Mouse (Mus musculus) limb, embryonic 11.5 days (tissue): Measurements from ENCODE around the gene Dus2. TPM values are rescaled to one million over a fixed set of nuclear protein-coding genes. Genes with fewer than 3 reads are reported as not detected.

ENCODE experiments used
- ATAC-seq: fragments of 200-750 bp; cut with Nextera tagmentation; 2 replicates; pipeline ENCODE4 v1.8.0; 2017; ENCODE audit warnings: low read depth; ENCODE audit not compliant: insufficient number of reproducible peaks, low FRiP score, low TSS enrichment
- DNase-seq: peaks from one replicate; pipeline ENCODE4 v3.0.0-alpha.2; 2015; ENCODE audit warnings: low spot score
- H3K27ac ChIP-seq: fragments of 300-500 bp; sonication (generic); replicated peaks from 2 replicates; pipeline ENCODE4 v1.5.1; 2014; ENCODE audit warnings: low read depth, mild to moderate bottlenecking, low read length
- H3K27me3 ChIP-seq: fragments of 300-500 bp; sonication (generic); 2 replicates; pipeline ENCODE4 v1.6.1; 2014; ENCODE audit warnings: mild to moderate bottlenecking, low read length, mixed read lengths; ENCODE audit not compliant: control insufficient read depth, insufficient read depth
- H3K36me3 ChIP-seq: fragments of 300-500 bp; sonication (generic); 2 replicates; pipeline ENCODE4 v1.6.1; 2014; ENCODE audit warnings: mild to moderate bottlenecking, low read length, moderate library complexity, mixed read lengths; ENCODE audit not compliant: control insufficient read depth, insufficient read depth
- H3K4me1 ChIP-seq: fragments of 300-500 bp; sonication (generic); 2 replicates; pipeline ENCODE4 v1.6.1; 2014; ENCODE audit warnings: low read length, mixed read lengths; ENCODE audit not compliant: control insufficient read depth, insufficient read depth
- H3K4me2 ChIP-seq: fragments of 300-500 bp; sonication (generic); 2 replicates; pipeline ENCODE4 v1.6.1; 2014; ENCODE audit warnings: low read depth, mild to moderate bottlenecking, moderate library complexity; ENCODE audit not compliant: severe bottlenecking
- H3K4me3 ChIP-seq: fragments of 300-500 bp; sonication (generic); 2 replicates; pipeline ENCODE4 v1.5.1; 2014; ENCODE audit warnings: low read depth, low read length
- H3K9ac ChIP-seq: fragments of 300-500 bp; sonication (generic); 2 replicates; pipeline ENCODE4 v1.6.1; 2014; ENCODE audit warnings: mild to moderate bottlenecking, low read length
- H3K9me3 ChIP-seq: fragments of 300-500 bp; sonication (generic); 2 replicates; pipeline ENCODE4 v1.6.1; 2016; ENCODE audit warnings: low read length; ENCODE audit not compliant: control insufficient read depth
- WGBS: fragments of 180-500 bp; shearing (Covaris S2); extraction: QIAGEN DNeasy Blood & Tissue Kit; methylation state at CpG from one replicate; pipeline ENCODE4 v1.1.7; 2014; 5-methylcytosine and 5-hydroxymethylcytosine counted together
- polyA plus RNA-seq: library from polyadenylated mRNA; unstranded; fragments of >200 nt; fragmentation: Nextera tagmentation; extraction: Ambion mirVana; gene quantifications from 2 replicates; pipeline ENCODE4 v1.2.1, GENCODE M21; 2014

Gene Dus2
- polyA plus RNA-seq, 1 experiment from 2014 or later: 18.8 TPM

GRCm38 (mm10) chr8:106061686-106062085, 70.5 kb downstream of the Dus2 start:
- no peak for DNase-seq
- Histone ChIP-seq H3K36me3 (no peaks in the 10 kb centered on the region), H3K4me1 (peaks cover 7% of the 10 kb centered on the region; the same call in 1 of the 2 replicates), H3K4me3 (no peak overlapping the region), H3K27ac (no peak overlapping the region), H3K27me3 (no peaks in the 10 kb centered on the region), H3K9ac (no peak overlapping the region), H3K4me2 (no peak overlapping the region), H3K9me3 (no peaks in the 10 kb centered on the region)
- 88% methylated on average over 6 of the region's 6 CpGs for WGBS
- no peak for ATAC-seq

- Histone ChIP-seq H3K36me3 (no peaks in the 10 kb centered on the region), H3K9me3 (no peaks in the 10 kb centered on the region), H3K4me1 (peaks cover 7% of the 10 kb centered on the region; the same call in 1 of the 2 replicates), H3K4me3 (no peak overlapping the region), H3K27me3 (no peaks in the 10 kb centered on the region), H3K4me2 (no peak overlapping the region), H3K27ac (no peak overlapping the region), H3K9ac (no peak overlapping the region)
- WGBS: 99% methylated on average over 7 of the region's 7 CpGs
- ATAC-seq (no peak), DNase-seq (no peak)
Observed at GRCm38 (mm10) chr8:106063046-106063445, 71.9 kb downstream of the Dus2 start.

- Histone ChIP-seq H3K27ac (no peak overlapping the region), H3K27me3 (no peaks in the 10 kb centered on the region), H3K4me3 (no peak overlapping the region), H3K4me2 (no peak overlapping the region), H3K36me3 (no peaks in the 10 kb centered on the region), H3K4me1 (no peaks in the 10 kb centered on the region), H3K9ac (no peak overlapping the region), H3K9me3 (no peaks in the 10 kb centered on the region)
- DNase-seq (no peak), ATAC-seq (no peak)
- WGBS: 100% methylated on average over 2 of the region's 2 CpGs
Observed at GRCm38 (mm10) chr8:106066721-106067120, 75.6 kb downstream of the Dus2 start.

DNA sequence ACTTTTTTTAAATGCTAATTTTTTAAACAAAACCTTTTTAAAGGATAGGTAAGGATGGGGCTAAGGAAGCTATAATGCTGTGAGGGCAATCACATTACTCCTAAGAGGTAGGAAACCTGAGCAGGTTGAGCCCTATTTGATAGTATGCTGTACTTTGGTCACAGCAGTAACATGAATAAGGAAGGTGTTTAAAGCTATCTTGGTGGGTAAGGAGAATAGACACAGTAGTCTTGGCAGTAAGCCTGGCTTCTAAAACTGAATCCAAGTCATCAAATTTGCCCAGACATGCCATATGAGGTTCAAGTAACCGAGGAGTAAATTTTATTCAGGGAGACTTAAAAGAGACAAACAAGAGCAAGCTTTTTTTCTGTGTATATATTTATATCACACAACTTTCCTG, 78.4 kb downstream of the Dus2 start:
- Histone ChIP-seq H3K27me3 (no peaks in the 10 kb centered on the region), H3K4me3 (no peak overlapping the region), H3K36me3 (no peaks in the 10 kb centered on the region), H3K4me2 (no peak overlapping the region), H3K27ac (no peak overlapping the region), H3K9me3 (no peaks in the 10 kb centered on the region), H3K4me1 (no peaks in the 10 kb centered on the region), H3K9ac (no peak overlapping the region)
- no peak for ATAC-seq
- WGBS: 86% methylated on average over 1 of the region's 1 CpGs
- no peak for DNase-seq

GRCm38 (mm10) chr8:106072113-106072512, 81.0 kb downstream of the Dus2 start:
- no peaks in the 10 kb centered on the region for H3K9me3 ChIP-seq
- no peak overlapping the region for H3K4me2 ChIP-seq
- ATAC-seq (no peak), DNase-seq (no peak)
- H3K27me3 ChIP-seq: no peaks in the 10 kb centered on the region
- no peaks in the 10 kb centered on the region for H3K4me1 ChIP-seq
- no peaks in the 10 kb centered on the region for H3K36me3 ChIP-seq
- H3K4me3 ChIP-seq: no peak overlapping the region
- no peak overlapping the region for H3K27ac ChIP-seq
- H3K9ac ChIP-seq: no peak overlapping the region

- peaks cover 3% of the 10 kb centered on the region for H3K36me3 ChIP-seq
- ATAC-seq (no peak), DNase-seq (no peak)
- H3K27me3 ChIP-seq: no peaks in the 10 kb centered on the region
- no peak overlapping the region for H3K4me3 ChIP-seq
- H3K4me1 ChIP-seq: no peaks in the 10 kb centered on the region
- no peak overlapping the region for H3K4me2 ChIP-seq
- no peaks in the 10 kb centered on the region for H3K9me3 ChIP-seq
- H3K9ac ChIP-seq: no peak overlapping the region
- H3K27ac ChIP-seq: no peak overlapping the region
Observed at GRCm38 (mm10) chr8:106074236-106074635, 83.1 kb downstream of the Dus2 start.

- no peak overlapping the region for H3K4me3 ChIP-seq
- peaks cover 3% of the 10 kb centered on the region for H3K36me3 ChIP-seq
- no peaks in the 10 kb centered on the region for H3K4me1 ChIP-seq
- 90% methylated on average over 1 of the region's 1 CpGs for WGBS
- H3K27ac ChIP-seq: no peak overlapping the region
- H3K9me3 ChIP-seq: no peaks in the 10 kb centered on the region
- H3K4me2 ChIP-seq: no peak overlapping the region
- H3K27me3 ChIP-seq: no peaks in the 10 kb centered on the region
- DNase-seq (no peak), ATAC-seq (no peak)
- no peak overlapping the region for H3K9ac ChIP-seq
Observed at GRCm38 (mm10) chr8:106074659-106075058, 83.5 kb downstream of the Dus2 start.

- WGBS: 88% methylated on average over 9 of the region's 9 CpGs
- no peaks in the 10 kb centered on the region for H3K4me1 ChIP-seq
- DNase-seq (no peak), ATAC-seq (no peak)
- H3K36me3 ChIP-seq: peaks cover 3% of the 10 kb centered on the region
- H3K4me2 ChIP-seq: no peak overlapping the region
- H3K9ac ChIP-seq: no peak overlapping the region
- no peaks in the 10 kb centered on the region for H3K9me3 ChIP-seq
- no peak overlapping the region for H3K27ac ChIP-seq
- no peaks in the 10 kb centered on the region for H3K27me3 ChIP-seq
- H3K4me3 ChIP-seq: no peak overlapping the region
Observed at GRCm38 (mm10) chr8:106075161-106075862, 84.2 kb downstream of the Dus2 start.

- no peaks in the 10 kb centered on the region for H3K4me1 ChIP-seq
- WGBS: 92% methylated on average over 5 of the region's 5 CpGs
- no peaks in the 10 kb centered on the region for H3K27me3 ChIP-seq
- no peak overlapping the region for H3K4me2 ChIP-seq
- DNase-seq (no peak), ATAC-seq (no peak)
- no peak overlapping the region for H3K4me3 ChIP-seq
- H3K9me3 ChIP-seq: no peaks in the 10 kb centered on the region
- peaks cover 3% of the 10 kb centered on the region for H3K36me3 ChIP-seq
- H3K27ac ChIP-seq: no peak overlapping the region
- no peak overlapping the region for H3K9ac ChIP-seq
Observed at GRCm38 (mm10) chr8:106075863-106076174, 84.7 kb downstream of the Dus2 start.
